Mouse (Mus musculus) stomach, postnatal 0 days (tissue): ENCODE results near the gene Kcne1l. TPM values are rescaled to one million over a fixed set of nuclear protein-coding genes. Genes with fewer than 3 reads are reported as not detected.
A peak's percentile ranks its signal among the peaks of the same experiment; 100 is the strongest.

ENCODE experiments used
- ATAC-seq: fragments of 200-750 bp; cut with Nextera tagmentation; 2 replicates; pipeline ENCODE4 v1.8.0; 2017; ENCODE audit not compliant: low FRiP score, low TSS enrichment
- DNase-seq: peaks from one replicate; pipeline ENCODE4 v3.0.0-alpha.2; 2016; ENCODE audit warnings: low spot score
- H3K27ac ChIP-seq: fragments of 300-500 bp; sonication (generic); replicated peaks from 2 replicates; pipeline ENCODE4 v1.5.1; 2014; ENCODE audit warnings: mild to moderate bottlenecking, control low read depth
- H3K27me3 ChIP-seq: fragments of 300-500 bp; sonication (generic); 2 replicates; pipeline ENCODE4 v1.6.1; 2014; ENCODE audit warnings: low read length; ENCODE audit not compliant: control insufficient read depth, insufficient read depth
- H3K36me3 ChIP-seq: fragments of 300-500 bp; sonication (generic); 2 replicates; pipeline ENCODE4 v1.6.1; 2014; ENCODE audit warnings: low read length, mixed read lengths; ENCODE audit not compliant: control insufficient read depth, insufficient read depth
- H3K4me1 ChIP-seq: fragments of 300-500 bp; sonication (generic); replicated peaks from 2 replicates; pipeline ENCODE4 v1.6.1; 2014; ENCODE audit warnings: antibody characterized with exemption; ENCODE audit not compliant: control insufficient read depth, insufficient read depth
- H3K4me2 ChIP-seq: fragments of 300-500 bp; sonication (generic); replicated peaks from 2 replicates; pipeline ENCODE4 v1.6.1; 2014; ENCODE audit warnings: low read depth, mild to moderate bottlenecking, control low read depth, moderate library complexity
- H3K4me3 ChIP-seq: fragments of 300-500 bp; sonication (generic); 2 replicates; pipeline ENCODE4 v1.5.1; 2014; ENCODE audit warnings: low read depth, low read length, control low read depth
- H3K9ac ChIP-seq: fragments of 300-500 bp; sonication (generic); 2 replicates; pipeline ENCODE4 v1.6.1; 2014; ENCODE audit warnings: mild to moderate bottlenecking, low read length, control low read depth, mixed read lengths
- H3K9me3 ChIP-seq: fragments of 300-500 bp; sonication (generic); 2 replicates; pipeline ENCODE4 v1.6.1; 2016; ENCODE audit warnings: low read length; ENCODE audit not compliant: control insufficient read depth
- CTCF ChIP-seq: IDR thresholded peaks from 2 replicates; pipeline ENCODE4 v1.5.1; 2016; ENCODE audit warnings: antibody characterized with exemption, low read depth, mild to moderate bottlenecking, moderate library complexity
- EP300 ChIP-seq: optimal IDR thresholded peaks from 2 replicates; pipeline ENCODE3; 2016; ENCODE audit warnings: antibody characterized with exemption
- WGBS: fragments of 180-500 bp; shearing (Covaris S2); extraction: QIAGEN DNeasy Blood & Tissue Kit; methylation state at CpG from one replicate; pipeline ENCODE4 v1.1.7; 2014; 5-methylcytosine and 5-hydroxymethylcytosine counted together
- polyA plus RNA-seq: library from polyadenylated mRNA; unstranded; fragments of >200 nt; fragmentation: Nextera tagmentation; extraction: Ambion mirVana; gene quantifications from 2 replicates; pipeline ENCODE4 v1.2.1, GENCODE M21; 2015

The Kcne1l gene
- polyA plus RNA-seq = 11.3 and 11.8 TPM in 2 replicates

- 0 out of 2 replicates have a peak, but pooled peaks cover 2% of the 10 kb centered on the region for H3K4me1 ChIP-seq
- H3K4me2 ChIP-seq = peak within 1 kb of the TSS; percentile 41
- no peak within 1 kb of the TSS for H3K27ac ChIP-seq
- no peaks in the 10 kb centered on the region for H3K9me3 ChIP-seq
- no peaks in the 10 kb centered on the region for H3K27me3 ChIP-seq
- 17% methylated on average over 28 of the region's 33 CpGs for WGBS
- TF ChIP-seq CTCF (no peak), EP300 (no peak)
- peak; percentile 42; the same call in 1 of the 2 replicates for ATAC-seq
- H3K4me3 ChIP-seq = peak within 1 kb of the TSS; percentile 20; the same call in 1 of the 2 replicates
- DNase-seq = peak; percentile 17
- H3K36me3 ChIP-seq = no peaks in the 10 kb centered on the region
- 0 out of 2 replicates have a peak within 1 kb of the TSS, but pooled peaks have one; percentile 13 for H3K9ac ChIP-seq
These were observed at the start of gene Kcne1l for GRCm38 (mm10) chrX:142305869-142306581. Gene Kcne1l, minus strand, starts transcription at chrX:142306294.

GRCm38 (mm10) chrX:142336207-142336606 lies 30.1 kb upstream of the Kcne1l start:
- no peak overlapping the region for H3K4me2 ChIP-seq
- no peaks in the 10 kb centered on the region for H3K27me3 ChIP-seq
- ATAC-seq (no peak), DNase-seq (no peak)
- TF ChIP-seq CTCF (no peak), EP300 (no peak)
- H3K9me3 ChIP-seq = no peaks in the 10 kb centered on the region
- no peak overlapping the region for H3K27ac ChIP-seq
- H3K36me3 ChIP-seq = no peaks in the 10 kb centered on the region
- no peaks in the 10 kb centered on the region for H3K4me1 ChIP-seq
- no peak overlapping the region for H3K4me3 ChIP-seq
- 82% methylated on average over 6 of the region's 6 CpGs for WGBS
- H3K9ac ChIP-seq = no peak overlapping the region

- Histone ChIP-seq H3K27me3 (no peaks in the 10 kb centered on the region), H3K4me2 (no peak overlapping the region), H3K9ac (no peak overlapping the region)
These were observed 29.4 kb upstream of the Kcne1l start for GRCm38 (mm10) chrX:142335502-142335901.

GRCm38 (mm10) chrX:142325760-142326159 lies 19.7 kb upstream of the Kcne1l start:
- no peaks in the 10 kb centered on the region for H3K36me3 ChIP-seq
- no peaks in the 10 kb centered on the region for H3K9me3 ChIP-seq
- H3K4me3 ChIP-seq = no peak overlapping the region
- H3K4me2 ChIP-seq = no peak overlapping the region
- no peaks in the 10 kb centered on the region for H3K4me1 ChIP-seq
- H3K27me3 ChIP-seq = no peaks in the 10 kb centered on the region
- H3K27ac ChIP-seq = no peak overlapping the region
- 61% methylated on average over 2 of the region's 2 CpGs for WGBS
- no peak overlapping the region for H3K9ac ChIP-seq
- TF ChIP-seq EP300 (no peak), CTCF (peak; percentile 64)
- ATAC-seq (no peak), DNase-seq (no peak)

More at GRCm38 (mm10) chrX:142335502-142335901, 29.4 kb upstream of the Kcne1l start:
- no peaks in the 10 kb centered on the region for H3K36me3 ChIP-seq
- DNase-seq (no peak), ATAC-seq (no peak)
- H3K4me1 ChIP-seq = no peaks in the 10 kb centered on the region
- H3K27ac ChIP-seq = no peak overlapping the region
- no peak overlapping the region for H3K4me3 ChIP-seq
- H3K9me3 ChIP-seq = no peaks in the 10 kb centered on the region
- 80% methylated on average over 5 of the region's 5 CpGs for WGBS
- TF ChIP-seq EP300 (no peak), CTCF (no peak)

- no peak overlapping the region for H3K4me3 ChIP-seq
- H3K27me3 ChIP-seq = no peaks in the 10 kb centered on the region
- no peaks in the 10 kb centered on the region for H3K4me1 ChIP-seq
- no peak for TF ChIP-seq CTCF
- DNase-seq (no peak), ATAC-seq (no peak)
- no peak overlapping the region for H3K9ac ChIP-seq
- WGBS = 80% methylated on average over 9 of the region's 9 CpGs
- no peaks in the 10 kb centered on the region for H3K36me3 ChIP-seq
- H3K9me3 ChIP-seq = no peaks in the 10 kb centered on the region
- H3K4me2 ChIP-seq = no peak overlapping the region
- H3K27ac ChIP-seq = no peak overlapping the region
These were observed 10.0 kb upstream of the Kcne1l start for GRCm38 (mm10) chrX:142316106-142316505.

- 81% methylated on average over 8 of the region's 8 CpGs for WGBS
- Histone ChIP-seq H3K4me2 (no peak overlapping the region), H3K27ac (no peak overlapping the region), H3K4me3 (no peak overlapping the region), H3K9me3 (no peaks in the 10 kb centered on the region), H3K4me1 (no peaks in the 10 kb centered on the region), H3K36me3 (no peaks in the 10 kb centered on the region), H3K27me3 (no peaks in the 10 kb centered on the region), H3K9ac (no peak overlapping the region)
- TF ChIP-seq EP300 (no peak), CTCF (no peak)
- DNase-seq (no peak), ATAC-seq (no peak)
These were observed 9.2 kb upstream of the Kcne1l start for GRCm38 (mm10) chrX:142315270-142315669.
